Mouse (Mus musculus) limb, embryonic 13.5 days (tissue): Measurements from ENCODE around the gene Ifitm10. TPM values are rescaled to one million over a fixed set of nuclear protein-coding genes. Genes with fewer than 3 reads are reported as not detected.
"Not testable (repeated sequence)": the region's sequence is repeated elsewhere in the genome, so short reads cannot be mapped to it uniquely, and the experiment has no call there.

ENCODE experiments used
- ATAC-seq: fragments of 200-750 bp; cut with Nextera tagmentation; 2 replicates; pipeline ENCODE4 v1.8.0; 2017; ENCODE audit warnings: low read depth, moderate number of reproducible peaks, moderate TSS enrichment; ENCODE audit not compliant: low FRiP score
- H3K27ac ChIP-seq: fragments of 300-500 bp; sonication (generic); 2 replicates; pipeline ENCODE4 v1.5.1; 2015; ENCODE audit warnings: inconsistent platforms, mild to moderate bottlenecking, moderate library complexity
- H3K27me3 ChIP-seq: fragments of 300-500 bp; sonication (generic); 2 replicates; pipeline ENCODE4 v1.6.1; 2015; ENCODE audit warnings: mild to moderate bottlenecking, inconsistent platforms
- H3K36me3 ChIP-seq: fragments of 300-500 bp; sonication (generic); 2 replicates; pipeline ENCODE4 v1.6.1; 2015; ENCODE audit warnings: inconsistent platforms, mild to moderate bottlenecking, moderate library complexity
- H3K4me1 ChIP-seq: fragments of 300-500 bp; sonication (generic); 2 replicates; pipeline ENCODE4 v1.6.1; 2015; ENCODE audit warnings: inconsistent platforms
- H3K4me2 ChIP-seq: fragments of 300-500 bp; sonication (generic); replicated peaks from 2 replicates; pipeline ENCODE4 v1.6.1; 2015; ENCODE audit warnings: inconsistent platforms, mild to moderate bottlenecking, moderate library complexity
- H3K4me3 ChIP-seq: fragments of 300-500 bp; sonication (generic); 2 replicates; pipeline ENCODE4 v1.5.1; 2015; ENCODE audit warnings: moderate library complexity, mild to moderate bottlenecking, inconsistent platforms
- H3K9ac ChIP-seq: fragments of 300-500 bp; sonication (generic); 2 replicates; pipeline ENCODE4 v1.6.1; 2015; ENCODE audit warnings: mild to moderate bottlenecking, inconsistent platforms
- H3K9me3 ChIP-seq: fragments of 300-500 bp; sonication (generic); 2 replicates; pipeline ENCODE4 v1.6.1; 2016; ENCODE audit warnings: inconsistent platforms
- WGBS: fragments of 180-500 bp; shearing (Covaris S2); methylation state at CpG from one replicate; pipeline ENCODE4 v1.1.7; 2015; 5-methylcytosine and 5-hydroxymethylcytosine counted together
- polyA plus RNA-seq: library from polyadenylated mRNA; unstranded; fragments of >200 nt; fragmentation: Nextera tagmentation; extraction: Ambion mirVana; gene quantifications from 2 replicates; pipeline ENCODE4 v1.2.1, GENCODE M21; 2015

The Ifitm10 gene
- polyA plus RNA-seq, 1 experiment from 2014 or later = 1.1 TPM

GRCm38 (mm10) chr7:142328507-142328906 is 45.0 kb downstream of the Ifitm10 start:
- Histone ChIP-seq H3K27me3 (no peaks in the 10 kb centered on the region), H3K9ac (no peak overlapping the region), H3K4me2 (no peak overlapping the region), H3K4me3 (no peak overlapping the region), H3K9me3 (no peaks in the 10 kb centered on the region), H3K27ac (no peak overlapping the region), H3K4me1 (peaks cover 11% of the 10 kb centered on the region), H3K36me3 (no peaks in the 10 kb centered on the region)
- no peak for ATAC-seq
- 56% methylated on average over 3 of the region's 3 CpGs for WGBS

GRCm38 (mm10) chr7:142326714-142327445 is 46.7 kb downstream of the Ifitm10 start:
- no peak for ATAC-seq
- H3K9ac ChIP-seq = no peak overlapping the region
- no peaks in the 10 kb centered on the region for H3K36me3 ChIP-seq
- 37% methylated on average over 9 of the region's 9 CpGs for WGBS
- H3K27ac ChIP-seq = no peak overlapping the region
- H3K27me3 ChIP-seq = no peaks in the 10 kb centered on the region
- no peak overlapping the region for H3K4me2 ChIP-seq
- no peaks in the 10 kb centered on the region for H3K9me3 ChIP-seq
- peaks cover 10% of the 10 kb centered on the region for H3K4me1 ChIP-seq
- no peak overlapping the region for H3K4me3 ChIP-seq

GRCm38 (mm10) chr7:142323396-142324117 is 50.0 kb downstream of the Ifitm10 start:
- Histone ChIP-seq H3K27ac (no peak overlapping the region), H3K27me3 (no peaks in the 10 kb centered on the region), H3K9me3 (no peaks in the 10 kb centered on the region), H3K4me2 (no peak overlapping the region), H3K9ac (no peak overlapping the region), H3K36me3 (no peaks in the 10 kb centered on the region), H3K4me1 (peaks cover 13% of the 10 kb centered on the region), H3K4me3 (no peak overlapping the region)
- WGBS = 72% methylated on average over 12 of the region's 12 CpGs
- ATAC-seq = no peak

GRCm38 (mm10) chr7:142322641-142323040 is 50.9 kb downstream of the Ifitm10 start:
- Histone ChIP-seq H3K27me3 (no peaks in the 10 kb centered on the region), H3K4me1 (peaks cover 13% of the 10 kb centered on the region), H3K9me3 (no peaks in the 10 kb centered on the region), H3K27ac (no peak overlapping the region), H3K4me3 (no peak overlapping the region), H3K36me3 (no peaks in the 10 kb centered on the region), H3K4me2 (no peak overlapping the region), H3K9ac (no peak overlapping the region)
- no peak for ATAC-seq
- WGBS = 83% methylated on average over 6 of the region's 6 CpGs

GRCm38 (mm10) chr7:142321637-142322306 is 51.8 kb downstream of the Ifitm10 start:
- 23% methylated on average over 7 of the region's 10 CpGs for WGBS
- not testable (repeated sequence) for ATAC-seq

GRCm38 (mm10) chr7:142320906-142321305 is 52.6 kb downstream of the Ifitm10 start:
- Histone ChIP-seq H3K9me3 (no peaks in the 10 kb centered on the region), H3K27me3 (no peaks in the 10 kb centered on the region), H3K36me3 (no peaks in the 10 kb centered on the region), H3K27ac (no peak overlapping the region), H3K4me3 (no peak overlapping the region), H3K9ac (no peak overlapping the region), H3K4me2 (no peak overlapping the region), H3K4me1 (peaks cover 15% of the 10 kb centered on the region)
- ATAC-seq = no peak
- WGBS = 26% methylated on average over 2 of the region's 2 CpGs

More at GRCm38 (mm10) chr7:142321637-142322306, 51.8 kb downstream of the Ifitm10 start:
- H3K9me3 ChIP-seq, H3K27me3 ChIP-seq, H3K36me3 ChIP-seq, H3K9ac ChIP-seq, H3K4me3 ChIP-seq, H3K4me2 ChIP-seq: not testable (repeated sequence)
- Histone ChIP-seq H3K4me1 (peaks cover 15% of the 10 kb centered on the region), H3K27ac (peak overlapping the region; percentile 63)

GRCm38 (mm10) chr7:142319124-142319523 is 54.4 kb downstream of the Ifitm10 start:
- Histone ChIP-seq H3K9me3 (no peaks in the 10 kb centered on the region), H3K9ac (no peak overlapping the region), H3K27ac (no peak overlapping the region), H3K4me3 (no peak overlapping the region), H3K36me3 (no peaks in the 10 kb centered on the region), H3K4me2 (no peak overlapping the region), H3K4me1 (peaks cover 17% of the 10 kb centered on the region), H3K27me3 (no peaks in the 10 kb centered on the region)
- WGBS = 75% methylated on average over 11 of the region's 11 CpGs
- no peak for ATAC-seq

GRCm38 (mm10) chr7:142317216-142317615 is 56.3 kb downstream of the Ifitm10 start:
- peak overlapping the region; percentile 31; the same call in 1 of the 2 replicates for H3K9ac ChIP-seq
- H3K4me2 ChIP-seq = no peak overlapping the region
- no peaks in the 10 kb centered on the region for H3K9me3 ChIP-seq
- peak overlapping the region; percentile 39; the same call in 1 of the 2 replicates for H3K27ac ChIP-seq
- no peaks in the 10 kb centered on the region for H3K36me3 ChIP-seq
- H3K4me3 ChIP-seq = no peak overlapping the region
- WGBS = 53% methylated on average over 5 of the region's 5 CpGs
- H3K27me3 ChIP-seq = no peaks in the 10 kb centered on the region
- peaks cover 17% of the 10 kb centered on the region for H3K4me1 ChIP-seq
- no peak for ATAC-seq

- Histone ChIP-seq H3K4me1 (peaks cover 13% of the 10 kb centered on the region), H3K27ac (no peak overlapping the region), H3K4me3 (no peak overlapping the region), H3K9me3 (no peaks in the 10 kb centered on the region), H3K4me2 (no peak overlapping the region), H3K36me3 (no peaks in the 10 kb centered on the region), H3K9ac (no peak overlapping the region), H3K27me3 (no peaks in the 10 kb centered on the region)
- peak; percentile 57; the same call in 1 of the 2 replicates for ATAC-seq
- WGBS = 28% methylated on average over 6 of the region's 6 CpGs
These were observed 57.0 kb downstream of the Ifitm10 start for GRCm38 (mm10) chr7:142316558-142316957.

GRCm38 (mm10) chr7:142314600-142315285 is 58.8 kb downstream of the Ifitm10 start:
- Histone ChIP-seq H3K4me2 (no peak overlapping the region), H3K4me1 (0 out of 2 replicates have a peak, but pooled peaks cover 5% of the 10 kb centered on the region), H3K4me3 (no peak overlapping the region), H3K27me3 (no peaks in the 10 kb centered on the region), H3K27ac (no peak overlapping the region), H3K36me3 (no peaks in the 10 kb centered on the region), H3K9ac (no peak overlapping the region), H3K9me3 (no peaks in the 10 kb centered on the region)
- 51% methylated on average over 5 of the region's 5 CpGs for WGBS
- ATAC-seq = no peak

- peaks cover 12% of the 10 kb centered on the region; the same call in 1 of the 2 replicates for H3K27me3 ChIP-seq
- H3K36me3 ChIP-seq, H3K4me2 ChIP-seq, H3K9me3 ChIP-seq, H3K4me1 ChIP-seq, H3K27ac ChIP-seq, ATAC-seq, H3K4me3 ChIP-seq, H3K9ac ChIP-seq: not testable (repeated sequence)
- WGBS = 71% methylated on average over 1 of the region's 1 CpGs
These were observed 69.6 kb downstream of the Ifitm10 start for GRCm38 (mm10) chr7:142303929-142304328.
